Mouse (Mus musculus): ENCODE measurements around the gene Syt2. TPM values are rescaled to one million over a fixed set of nuclear protein-coding genes. Genes with fewer than 3 reads are reported as not detected.

Syt2 gene
- polyA plus RNA-seq, 1 experiment from 2014 or later = 0.34 TPM

DNA sequence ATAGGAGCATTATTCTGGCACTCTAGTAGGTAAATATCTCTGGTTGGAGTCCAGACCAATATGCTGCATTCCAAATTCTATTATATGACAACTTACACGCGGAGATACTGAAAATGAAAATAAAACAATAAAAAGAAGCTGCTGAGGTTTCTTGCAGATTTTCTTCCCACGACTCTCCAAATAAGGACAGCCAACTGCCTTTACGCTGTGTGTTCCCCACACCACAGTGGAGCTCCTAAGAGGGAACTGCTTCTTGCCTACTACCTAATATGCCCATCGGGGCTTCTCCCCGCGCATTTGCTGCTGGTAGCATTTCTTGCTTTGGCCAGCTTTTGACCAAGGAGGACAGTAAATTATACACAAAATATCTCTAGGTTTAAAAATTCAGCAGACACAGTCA, 155.3 kb downstream of the Syt2 start:
- Histone ChIP-seq H3K4me2 (peak overlapping the region; percentile 55), H3K9ac (peak overlapping the region; percentile 37; the same call in 1 of the 2 replicates), H3K36me3 (peaks cover 9% of the 10 kb centered on the region; the same call in 1 of the 2 replicates), H3K27me3 (no peaks in the 10 kb centered on the region), H3K4me3 (peak overlapping the region; percentile 39), H3K9me3 (replicated peaks) (no peaks in the 10 kb centered on the region), H3K27ac (peak overlapping the region; percentile 91), H3K4me1 (replicated peaks) (peaks cover 48% of the 10 kb centered on the region)
- 80% methylated on average over 7 of the region's 7 CpGs for WGBS
- ATAC-seq (replicated peaks; ENCODE audit: insufficient number of reproducible peaks, insufficient read depth, low FRiP score, low read depth) = no peak

GRCm38 (mm10) chr1:134803286-134804117, 157.0 kb downstream of the Syt2 start:
- peak overlapping the region; percentile 39 for H3K4me3 ChIP-seq
- peak overlapping the region; percentile 16 for H3K9ac ChIP-seq
- H3K27me3 ChIP-seq = no peaks in the 10 kb centered on the region
- 23% methylated on average over 16 of the region's 16 CpGs for WGBS
- H3K4me1 ChIP-seq (replicated peaks) = peaks cover 53% of the 10 kb centered on the region
- H3K4me2 ChIP-seq = peak overlapping the region; percentile 55
- peak; percentile 71 for ATAC-seq (replicated peaks; ENCODE audit: insufficient number of reproducible peaks, insufficient read depth, low FRiP score, low read depth)
- peaks cover 3% of the 10 kb centered on the region; the same call in 1 of the 2 replicates for H3K36me3 ChIP-seq
- no peaks in the 10 kb centered on the region for H3K9me3 ChIP-seq (replicated peaks)
- H3K27ac ChIP-seq = peak overlapping the region; percentile 91

DNA sequence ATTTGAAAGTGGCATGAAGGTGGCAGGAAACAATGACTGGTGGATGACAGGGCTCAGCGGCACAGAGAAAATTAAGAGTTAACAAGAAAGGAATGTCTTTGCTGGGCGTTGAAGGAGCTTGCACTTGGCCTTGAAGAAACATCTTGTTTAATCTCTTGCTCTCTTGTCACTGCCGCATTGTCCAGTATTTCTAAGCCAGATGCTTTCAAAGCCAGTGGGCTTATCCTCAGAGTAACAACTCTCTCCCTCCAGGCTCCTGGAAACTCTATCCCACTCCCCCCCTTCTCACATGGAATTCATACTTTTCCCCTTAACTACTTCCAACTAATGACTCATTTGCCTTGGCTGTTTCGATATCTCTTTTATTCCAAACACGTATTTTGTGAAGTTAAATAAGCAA, 157.9 kb downstream of the Syt2 start:
- Histone ChIP-seq H3K4me2 (peak overlapping the region; percentile 55), H3K27me3 (no peaks in the 10 kb centered on the region), H3K4me1 (replicated peaks) (peaks cover 53% of the 10 kb centered on the region), H3K36me3 (no peaks in the 10 kb centered on the region), H3K27ac (peak overlapping the region; percentile 91), H3K9me3 (replicated peaks) (no peaks in the 10 kb centered on the region), H3K4me3 (no peak overlapping the region), H3K9ac (no peak overlapping the region)
- 0 out of 2 replicates have a peak, but pooled peaks have one; percentile 34 for ATAC-seq (replicated peaks; ENCODE audit: insufficient number of reproducible peaks, insufficient read depth, low FRiP score, low read depth)
- 26% methylated on average over 5 of the region's 5 CpGs for WGBS

- H3K9ac ChIP-seq = no peak overlapping the region
- H3K4me3 ChIP-seq = no peak overlapping the region
- no peaks in the 10 kb centered on the region for H3K9me3 ChIP-seq (replicated peaks)
- no peaks in the 10 kb centered on the region; the same call in 1 of the 2 replicates for H3K36me3 ChIP-seq
- no peak overlapping the region for H3K4me2 ChIP-seq
- WGBS = 71% methylated on average over 9 of the region's 9 CpGs
- no peak for ATAC-seq (replicated peaks; ENCODE audit: insufficient number of reproducible peaks, insufficient read depth, low FRiP score, low read depth)
- peaks cover 51% of the 10 kb centered on the region for H3K4me1 ChIP-seq (replicated peaks)
- no peaks in the 10 kb centered on the region for H3K27me3 ChIP-seq
- peak overlapping the region; percentile 91 for H3K27ac ChIP-seq
Observed at GRCm38 (mm10) chr1:134805471-134805870, 159.0 kb downstream of the Syt2 start.

Small RNA genes lying within 50 kb of the gene (microRNA-seq; reads per million reads assigned to microRNA genes)
- gene Gm22232 = not detected

Other genes starting within 250 kb of the Syt2 start
- gene Cyb5r1, start 241.1 kb upstream of the Syt2 start, polyA plus RNA-seq (2015; fragmentation: Nextera tagmentation; extraction: Ambion mirVana) = 37.4 and 45.4 TPM in 2 replicates
- gene Adipor1, start 231.3 kb upstream of the Syt2 start, polyA plus RNA-seq (2015; fragmentation: Nextera tagmentation; extraction: Ambion mirVana) = 139 and 142 TPM in 2 replicates
- gene Klhl12, start 191.1 kb upstream of the Syt2 start, polyA plus RNA-seq (2015; fragmentation: Nextera tagmentation; extraction: Ambion mirVana) = 17.5 and 19.9 TPM in 2 replicates
- gene Rabif, start 152.0 kb upstream of the Syt2 start, polyA plus RNA-seq (2015; fragmentation: Nextera tagmentation; extraction: Ambion mirVana) = 25.8 and 29.3 TPM in 2 replicates
- not detected in 2 replicates for gene Mgat4e, start 97.0 kb upstream of the Syt2 start, polyA plus RNA-seq (2015; fragmentation: Nextera tagmentation; extraction: Ambion mirVana)
- gene Kdm5b, start 86.5 kb upstream of the Syt2 start, polyA plus RNA-seq (2015; fragmentation: Nextera tagmentation; extraction: Ambion mirVana) = 25.9 and 32.0 TPM in 2 replicates

All from heart, embryonic 15.5 days (tissue).